Mouse (Mus musculus): Measurements from ENCODE around the gene Ercc8. TPM values are rescaled to one million over a fixed set of nuclear protein-coding genes. Genes with fewer than 3 reads are reported as not detected.

Gene Ercc8
- total RNA-seq (2012; rRNA removed): 20.3 and 22.2 TPM in 2 replicates
- polyA plus RNA-seq (2012; ENCODE audit: insufficient read depth in 1 of 2, insufficient read length in 2 of 2, low read depth in 1 of 2, low replicate concordance in 2 of 2, missing spikeins in 1 of 2): 10 to 100 TPM in 1 of 2 experiments, not detected in 1; 15.9 TPM

- Histone ChIP-seq H3K4me1 (ENCODE audit: control insufficient read depth in 1 of 2, insufficient read depth in 2 of 2, low read length in 2 of 2) (peaks cover 1 to 4% of the 10 kb centered on the region in 2 experiments; a peak in 1 of 4 replicates), H3K4me3 (ENCODE audit: control insufficient read depth in 1 of 2, insufficient read depth in 1 of 2, low read depth in 2 of 2, low read length in 2 of 2) (peak within 1 kb of the TSS; percentile 75 to 92), H3K9me3 (replicated peaks; ENCODE audit: insufficient read depth, low read length) (no peaks in the 10 kb centered on the region), H3K27ac (ENCODE audit: control insufficient read depth, low read depth, low read length) (peak within 1 kb of the TSS; percentile 17), H3K36me3 (ENCODE audit: control insufficient read depth in 1 of 2, insufficient read depth in 2 of 2, low read length in 2 of 2) (peaks cover 3 to 9% of the 10 kb centered on the region in 2 experiments), H3K27me3 (ENCODE audit: control insufficient read depth in 1 of 2, insufficient read depth in 2 of 2, low read length in 2 of 2) (no peaks in the 10 kb centered on the region), H3K9ac (ENCODE audit: control insufficient read depth, low read depth, low read length, poor library complexity, severe bottlenecking) (peak within 1 kb of the TSS; percentile 83), H3K79me2 (ENCODE audit: control insufficient read depth, insufficient read depth, low read length, poor library complexity) (peaks cover 43% of the 10 kb centered on the region)
- peak; percentile 95 for DNase-seq (ENCODE audit: low read depth, low spot score)
- TF ChIP-seq GATA1 (IDR thresholded peaks at IDR 0.05; ENCODE audit: low read depth, low read length) (no peak), USF1 (IDR thresholded peaks at IDR 0.05; ENCODE audit: low read depth, low read length) (peak; percentile 52; the same call in 1 of the 2 replicates), POLR2AphosphoS2 (IDR thresholded peaks at IDR 0.05; ENCODE audit: low read length) (peak; percentile 65; the same call in 1 of the 2 replicates), HCFC1 (IDR thresholded peaks at IDR 0.05; ENCODE audit: low read depth, low read length) (peak; percentile 89), GABPA (IDR thresholded peaks at IDR 0.05; ENCODE audit: low read depth, low read length) (no peak), CTCF (IDR thresholded peaks at IDR 0.05 in 2 of 3, conservative IDR thresholded peaks at IDR 0.05 in 1 of 3; ENCODE audit: control insufficient read depth in 1 of 3, insufficient read depth in 1 of 3, low read depth in 2 of 3, low read length in 3 of 3, poor library complexity in 1 of 3, severe bottlenecking in 1 of 3) (0 out of 6 replicates have a peak, but pooled peaks of 1 of the 3 experiments have one; percentile 4), BHLHE40 (IDR thresholded peaks at IDR 0.05; ENCODE audit: borderline replicate concordance, low read depth, low read length) (no peak), ETS1 (IDR thresholded peaks at IDR 0.05; ENCODE audit: low read depth, low read length) (peak; percentile 35; the same call in 1 of the 2 replicates), MYB (IDR thresholded peaks at IDR 0.05; ENCODE audit: low read depth, low read length) (no peak), ZKSCAN1 (IDR thresholded peaks at IDR 0.05; ENCODE audit: low read depth, low read length) (no peak), TBP (IDR thresholded peaks at IDR 0.05; ENCODE audit: low read depth, low read length) (peak; percentile 67), JUND (IDR thresholded peaks at IDR 0.05; ENCODE audit: low read depth, low read length) (no peak), E2F4 (IDR thresholded peaks at IDR 0.05; ENCODE audit: borderline replicate concordance, low read depth, low read length) (no peak), SMC3 (IDR thresholded peaks at IDR 0.05; ENCODE audit: low read depth, low read length) (no peak), NELFE (IDR thresholded peaks at IDR 0.05; ENCODE audit: low read depth, low read length) (peak; percentile 85), KAT2A (conservative IDR thresholded peaks at IDR 0.05; ENCODE audit: low read depth, low read length) (peak; percentile 70; the same call in 1 of the 2 replicates), MAX (IDR thresholded peaks at IDR 0.05; ENCODE audit: low read length) (peak; percentile 89), RCOR1 (IDR thresholded peaks at IDR 0.05; ENCODE audit: low read depth, low read length) (no peak), EP300 (IDR thresholded peaks at IDR 0.05; ENCODE audit: low read depth in 1 of 2, low read length in 2 of 2) (peak in 1 of 2 experiments; percentile 19; a peak in 1 of 4 replicates), MEF2A (IDR thresholded peaks at IDR 0.05; ENCODE audit: extremely low read depth, insufficient replicate concordance, low read depth, low read length, poor library complexity, severe bottlenecking) (no peak), USF2 (IDR thresholded peaks at IDR 0.05; ENCODE audit: borderline replicate concordance in 1 of 2, insufficient read depth in 1 of 2, low read depth in 1 of 2, low read length in 2 of 2) (no peak), UBTF (IDR thresholded peaks at IDR 0.05; ENCODE audit: borderline replicate concordance, insufficient read depth, low read depth, low read length) (no peak), MYC (IDR thresholded peaks at IDR 0.05; ENCODE audit: low read depth, low read length) (peak; percentile 57; the same call in 1 of the 2 replicates), MAZ (IDR thresholded peaks at IDR 0.05; ENCODE audit: low read depth, low read length) (no peak), SIN3A (IDR thresholded peaks at IDR 0.05; ENCODE audit: low read length) (peak; percentile 98), TCF12 (IDR thresholded peaks at IDR 0.05; ENCODE audit: low read depth, low read length) (peak; percentile 46), NRF1 (IDR thresholded peaks at IDR 0.05; ENCODE audit: insufficient read depth, low read depth, low read length, poor library complexity, severe bottlenecking) (peak; percentile 26; the same call in 1 of the 2 replicates), POLR2A (IDR thresholded peaks at IDR 0.05; ENCODE audit: control insufficient read depth in 1 of 2, insufficient read depth in 1 of 2, low read depth in 1 of 2, low read length in 2 of 2, poor library complexity in 1 of 2) (peak; percentile 72 to 88), POLR2AphosphoS5 (IDR thresholded peaks at IDR 0.05; ENCODE audit: borderline replicate concordance, low read depth, low read length) (no peak), ZC3H11A (IDR thresholded peaks at IDR 0.05; ENCODE audit: low read depth, low read length) (no peak), MXI1 (IDR thresholded peaks at IDR 0.05; ENCODE audit: low read depth, low read length) (peak; percentile 99), RAD21 (IDR thresholded peaks at IDR 0.05; ENCODE audit: low read depth, low read length) (no peak), ZNF384 (IDR thresholded peaks at IDR 0.05; ENCODE audit: low read depth, low read length) (no peak), ZMIZ1 (IDR thresholded peaks at IDR 0.05; ENCODE audit: low read depth, low read length) (peak; percentile 78; the same call in 1 of the 2 replicates), CHD2 (IDR thresholded peaks at IDR 0.05; ENCODE audit: low read length) (peak; percentile 76)
These were observed at the start of gene Ercc8, which contains the start of gene Ndufaf2 for GRCm38 (mm10) chr13:108158465-108159240. TSS of gene Ercc8 (plus strand) at chr13:108158731. TSS of gene Ndufaf2 (minus strand) at chr13:108158623.
